Mouse (Mus musculus): ENCODE results near the gene Wasl.

Wasl gene

DNA sequence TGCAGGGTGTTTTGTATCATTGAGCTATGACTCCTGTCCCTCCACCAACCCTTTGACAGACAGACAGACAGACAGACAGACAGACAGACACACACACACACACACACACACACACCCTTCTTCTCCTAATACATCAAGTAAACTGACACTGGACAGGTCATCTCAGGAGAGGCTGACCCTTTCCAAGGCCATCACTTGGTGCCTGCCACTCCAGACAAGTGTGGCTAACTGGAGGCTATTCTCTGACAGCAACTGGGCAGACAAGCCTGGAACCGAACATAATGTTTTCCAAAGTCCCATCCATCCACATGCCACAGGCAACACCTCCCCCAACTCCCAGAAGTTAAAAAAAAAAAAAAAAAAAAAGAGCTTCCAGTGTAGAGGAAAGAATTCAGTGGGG, 63.1 kb downstream of the Wasl start:
- peak; percentile 47 for DNase-seq

DNA sequence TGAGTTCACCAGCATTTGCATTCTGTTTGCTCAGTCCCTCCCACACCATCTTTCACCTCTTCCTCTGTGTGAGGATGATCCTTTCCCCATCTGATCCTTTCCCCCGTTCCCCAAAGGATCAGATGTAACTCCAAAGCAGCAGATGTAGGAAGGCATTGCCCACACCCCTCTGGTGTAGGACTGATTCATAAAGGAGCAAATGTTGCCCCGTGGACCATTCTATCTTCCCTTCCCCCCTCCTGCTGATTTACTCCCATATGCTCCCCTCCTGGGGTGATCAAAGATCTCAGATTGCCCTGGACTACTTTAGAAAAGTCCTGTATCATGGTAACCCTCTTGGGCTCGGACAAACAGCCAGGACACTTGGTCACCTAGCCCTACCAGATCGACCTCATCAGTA, 64.1 kb downstream of the Wasl start:
- DNase-seq: no peak

DNA sequence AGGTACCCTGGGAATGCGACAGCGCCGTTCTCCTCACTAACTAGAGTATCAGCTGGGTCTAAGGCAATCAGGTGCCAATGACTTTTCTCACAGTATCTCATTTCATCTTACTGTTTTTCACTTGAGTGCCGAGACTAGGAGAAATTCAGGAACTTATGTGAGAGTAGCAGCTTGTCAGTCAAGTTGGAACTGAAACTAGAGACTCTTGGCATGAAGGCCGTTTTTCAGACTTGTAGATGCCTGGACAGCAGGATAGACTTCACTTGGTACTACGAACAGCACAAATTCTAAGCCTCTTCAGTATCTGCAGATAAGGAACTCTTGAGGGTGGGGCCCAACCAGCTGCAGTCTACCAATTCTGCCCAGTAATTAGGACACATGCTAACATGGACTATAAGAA, 64.7 kb downstream of the Wasl start:
- DNase-seq: no peak

DNA sequence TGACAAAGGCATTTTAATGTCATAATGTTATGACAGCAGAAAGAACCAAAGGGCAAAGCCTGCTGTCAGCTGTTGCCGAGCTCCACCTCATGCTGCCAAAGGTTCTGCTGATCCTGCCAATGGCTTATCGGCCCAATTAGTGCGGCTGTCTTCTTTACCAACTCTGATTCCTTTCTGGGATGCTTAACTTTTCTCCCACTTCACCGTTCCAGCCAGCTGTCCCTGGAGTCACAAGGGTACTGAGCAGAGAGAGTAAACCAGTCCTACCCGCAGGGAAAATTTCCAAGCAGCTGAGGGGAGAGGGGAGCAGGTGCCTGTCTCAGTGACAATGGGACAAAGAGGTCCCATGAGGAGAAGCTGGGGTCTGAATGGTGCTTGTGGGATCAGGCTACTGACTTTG, 65.2 kb downstream of the Wasl start:
- DNase-seq: no peak

DNA sequence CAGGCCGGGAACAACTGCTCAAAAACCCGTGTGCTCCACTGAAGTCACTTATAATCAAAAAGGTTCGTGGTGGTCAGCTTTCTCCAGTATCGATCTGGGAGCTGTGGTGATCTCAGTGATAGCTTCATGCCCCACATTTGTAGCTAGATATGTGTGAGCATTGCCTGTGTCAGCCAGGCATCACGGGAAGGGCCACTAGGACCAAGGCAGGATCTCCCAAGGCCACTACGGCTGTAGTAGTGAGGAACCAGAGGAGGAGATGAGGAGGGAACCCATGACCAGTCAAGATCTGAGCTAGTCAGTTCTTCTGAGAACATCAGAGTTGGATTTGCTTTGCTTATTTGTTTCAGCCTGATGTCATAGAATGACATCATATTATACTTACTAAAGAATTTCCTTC, 65.6 kb downstream of the Wasl start:
- DNase-seq: no peak

DNA sequence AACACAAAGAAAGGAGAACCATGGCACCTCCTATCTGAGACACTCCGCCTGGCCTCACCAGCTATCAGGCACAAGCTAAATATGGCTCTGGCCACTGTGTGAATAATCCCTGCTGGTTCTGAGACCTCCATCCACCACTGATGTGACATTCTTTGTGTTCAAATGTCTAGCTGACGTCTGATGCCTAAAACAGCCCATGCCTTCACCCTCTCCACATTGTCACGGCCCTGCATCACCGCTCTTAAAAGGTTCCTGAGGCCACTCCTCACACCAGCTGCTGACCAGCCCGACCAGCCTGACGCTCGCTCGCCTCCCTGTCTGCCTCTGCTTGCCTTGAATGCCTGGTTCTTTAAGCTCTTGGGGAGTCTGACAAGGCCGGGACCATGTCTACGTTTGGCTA, 67.3 kb downstream of the Wasl start, which contains the start of gene Lmod2:
Gene Lmod2 (plus strand): TSS at position 263 of the 400 bp plus-strand sequence.
- no peak for DNase-seq

DNA sequence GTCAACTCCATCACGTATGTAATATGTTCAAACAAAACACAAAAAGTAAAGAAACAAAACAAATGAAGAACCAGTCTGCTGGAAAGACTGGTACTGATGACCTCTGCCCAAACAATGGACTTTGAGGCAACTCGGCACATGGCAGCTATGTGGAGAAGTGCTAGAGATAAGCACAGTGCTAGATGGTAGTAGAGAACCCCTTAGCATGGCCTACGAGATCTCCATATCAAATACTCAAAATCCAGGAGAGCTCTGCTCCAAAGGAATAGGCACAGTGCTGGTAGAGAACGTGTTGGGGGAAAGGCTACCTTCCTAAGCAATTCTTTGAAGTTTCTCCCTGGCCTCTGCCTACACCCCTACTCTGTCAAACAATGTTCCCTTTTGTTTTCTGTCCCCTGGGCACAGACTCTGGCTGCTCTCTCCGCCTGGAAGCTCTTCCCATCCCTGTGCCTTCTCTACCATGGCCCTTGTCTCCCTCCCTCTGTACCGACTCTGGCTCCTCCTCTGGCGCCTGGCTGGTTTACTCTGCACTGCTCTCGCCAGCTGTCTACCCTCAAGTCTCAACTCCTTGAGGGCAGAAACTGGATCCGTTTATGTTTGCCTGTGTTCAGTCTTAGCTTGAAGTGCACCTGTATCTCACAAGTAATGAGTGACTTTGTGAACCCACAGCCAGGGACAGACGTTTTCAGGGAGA, 73.1 kb downstream of the Wasl start:
- no peak for DNase-seq

DNA sequence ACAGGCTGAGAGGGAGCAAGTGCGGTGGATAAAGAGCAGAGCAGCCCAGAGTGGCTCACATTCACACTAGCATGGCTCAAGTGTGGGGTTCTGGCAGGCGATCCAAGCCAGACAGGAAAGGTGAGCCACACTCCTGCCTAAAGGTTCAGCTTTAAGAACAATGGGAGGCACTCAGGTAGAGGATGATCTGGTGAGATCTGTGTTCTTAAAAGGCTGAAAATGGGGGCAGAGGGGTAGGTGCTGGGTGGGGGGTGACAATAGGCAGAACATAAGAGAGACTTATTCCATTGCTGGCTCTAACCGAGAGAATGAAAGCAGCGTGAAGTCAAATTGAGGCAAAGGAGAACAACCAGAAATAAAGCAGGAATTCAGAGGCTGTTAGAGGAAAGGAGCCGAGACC, 74.5 kb downstream of the Wasl start:
- no peak for DNase-seq

DNA sequence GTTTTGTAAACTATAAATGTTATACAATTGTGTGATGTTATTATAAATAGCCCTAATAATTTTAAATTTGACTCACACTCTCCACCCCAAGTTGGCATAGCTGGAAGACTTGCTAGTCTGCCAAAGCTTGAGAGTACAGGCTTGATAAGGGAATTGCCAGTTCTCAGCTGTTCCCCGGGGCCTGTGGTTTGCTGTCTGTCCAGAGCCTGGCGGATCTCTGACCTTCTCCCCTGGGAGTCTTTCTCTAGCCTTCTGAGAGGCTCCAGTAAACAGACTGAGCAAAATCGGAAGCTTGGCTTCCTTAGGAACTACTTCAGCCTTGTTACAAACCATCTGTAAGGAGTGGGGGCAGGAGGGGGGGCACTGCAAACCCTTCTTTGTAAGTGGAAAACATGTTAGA, 77.9 kb downstream of the Wasl start:
- peak; percentile 67 for DNase-seq

DNA sequence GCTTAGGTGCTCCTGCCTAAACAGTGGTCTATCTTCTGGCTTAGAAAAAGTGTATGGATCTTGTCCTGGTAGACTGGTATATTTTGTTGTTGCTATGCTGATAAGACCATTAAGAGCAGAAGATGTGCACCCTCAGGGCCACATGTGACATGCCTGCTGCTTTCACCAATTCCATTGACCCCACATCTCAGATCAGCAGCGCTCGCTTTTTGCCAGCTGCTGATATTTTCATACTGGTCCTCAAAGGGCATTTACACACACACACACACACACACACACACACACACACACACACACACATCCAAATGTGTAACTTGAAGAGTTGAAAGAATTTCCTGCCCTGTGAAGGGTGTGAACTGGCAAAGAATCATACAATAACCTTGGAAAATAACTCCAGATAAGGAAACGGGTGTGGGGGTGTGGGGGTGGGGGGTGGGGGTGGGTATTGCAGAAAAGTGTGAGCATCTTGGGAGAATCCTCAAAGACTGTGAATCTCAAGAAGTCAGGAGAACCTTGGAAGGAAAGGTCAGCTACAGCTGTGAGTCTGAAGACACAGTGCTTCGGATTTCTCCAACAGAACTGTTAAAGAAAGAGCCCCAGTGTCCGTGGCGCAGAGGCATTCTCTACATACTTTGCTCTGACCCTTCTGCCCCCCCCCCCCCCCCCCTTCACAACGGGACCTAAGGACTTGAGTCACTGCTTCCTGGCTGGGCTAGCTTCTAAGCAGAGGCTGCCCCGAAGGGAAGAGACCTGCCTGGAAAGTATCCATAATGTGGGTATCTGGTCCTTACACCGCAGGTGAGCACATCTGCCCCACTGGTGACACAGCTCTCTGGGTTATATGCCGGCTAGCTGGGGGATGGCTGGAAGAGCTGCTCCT, 79.1 kb downstream of the Wasl start:
- DNase-seq: peak; percentile 26

DNA sequence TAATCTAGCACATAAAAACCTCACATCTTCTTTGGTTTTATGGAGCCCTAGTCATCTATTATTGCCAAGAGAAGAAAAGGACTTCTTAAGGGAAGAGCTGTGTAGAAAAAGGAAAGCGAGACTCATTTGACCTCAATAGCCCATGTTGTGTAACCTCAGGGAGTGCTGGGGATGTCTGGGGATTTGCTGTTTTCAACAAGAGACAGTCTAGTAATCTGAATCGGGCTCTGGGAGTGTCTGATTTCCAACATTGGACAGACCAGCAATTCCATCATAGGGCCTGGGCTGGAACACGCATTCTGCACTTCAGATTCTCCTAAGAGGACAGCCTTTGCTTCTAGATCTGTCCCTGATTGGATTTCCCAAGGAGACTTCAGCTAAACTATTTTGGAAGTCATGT, 81.4 kb downstream of the Wasl start:
- DNase-seq: no peak

DNA sequence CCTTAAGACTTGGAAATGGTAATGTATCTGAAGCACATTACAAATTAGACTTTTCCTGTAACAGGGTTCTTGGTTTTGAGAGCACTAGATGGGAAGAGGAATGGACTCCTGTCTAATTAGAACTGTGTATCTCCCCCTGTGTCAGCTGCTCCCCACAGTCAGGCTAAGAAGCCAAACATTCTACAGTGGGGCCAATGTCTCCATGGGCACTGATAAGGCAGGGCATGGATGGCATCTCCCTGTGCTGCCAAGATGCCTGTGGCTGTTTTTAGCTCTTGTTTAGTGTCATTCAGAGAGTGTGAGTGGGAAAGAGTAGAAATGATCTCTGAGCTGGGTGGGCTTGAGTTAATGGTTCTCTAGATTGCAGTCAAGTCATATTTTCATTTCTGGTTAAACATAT, 91.5 kb downstream of the Wasl start:
- no peak for DNase-seq

DNA sequence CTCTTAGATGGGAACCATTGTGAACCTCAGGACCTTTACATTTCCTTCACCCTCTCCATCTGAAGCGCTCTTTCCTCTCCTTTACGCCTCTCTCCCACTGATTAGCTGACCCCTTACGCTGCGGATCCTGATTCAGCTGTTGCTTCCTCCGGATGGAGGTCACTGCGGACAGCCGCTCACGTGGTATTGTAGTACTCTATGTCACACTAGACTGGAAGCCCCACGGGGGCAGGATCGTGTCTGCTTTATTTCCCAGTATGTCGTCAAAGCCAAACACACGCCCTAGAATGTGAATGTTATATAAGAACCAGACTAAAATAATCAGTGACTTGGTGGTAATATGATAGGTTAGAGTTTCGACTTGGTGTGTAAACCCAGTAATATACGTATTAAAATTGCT, 92.4 kb downstream of the Wasl start:
- DNase-seq: no peak

DNA sequence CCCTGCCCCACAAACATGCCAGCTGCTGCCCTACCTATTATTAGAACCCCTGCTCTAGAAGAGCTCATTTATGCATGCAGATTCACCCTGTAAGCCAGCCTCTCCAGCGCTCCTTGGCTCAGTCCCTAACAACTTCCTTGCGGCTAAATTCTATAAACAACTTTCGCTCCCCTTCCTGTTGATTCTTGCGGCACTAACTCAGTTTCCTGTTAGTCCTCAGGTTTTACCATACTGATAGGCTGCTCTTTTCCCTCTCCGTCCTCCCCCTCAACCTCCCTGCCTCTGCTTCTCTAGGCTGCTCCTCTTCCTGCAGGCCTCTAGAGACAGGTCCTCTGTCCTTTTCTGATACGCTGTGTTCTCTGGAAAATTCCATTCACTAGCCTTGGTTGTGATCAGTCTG, 93.7 kb downstream of the Wasl start:
- peak; percentile 53 for DNase-seq

DNA sequence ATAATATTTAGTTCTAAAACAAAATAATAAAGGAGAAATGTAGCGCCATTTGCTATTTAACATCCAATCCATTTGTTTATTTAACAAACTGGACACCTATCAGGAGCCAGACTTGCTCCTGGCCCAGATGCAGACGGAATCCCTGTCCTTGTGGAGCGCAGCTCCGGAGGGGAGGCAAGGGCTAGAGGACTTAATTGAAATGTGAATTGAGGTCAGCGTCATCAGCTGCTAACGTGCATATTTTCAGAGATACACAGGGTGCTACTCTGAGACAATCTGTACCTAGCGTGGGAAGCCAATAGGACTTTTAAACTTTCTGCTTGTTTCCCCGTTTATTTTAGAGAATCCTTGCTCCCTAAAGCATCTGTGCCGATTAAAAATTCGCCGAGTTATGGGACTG, 94.5 kb downstream of the Wasl start:
- DNase-seq: no peak

DNA sequence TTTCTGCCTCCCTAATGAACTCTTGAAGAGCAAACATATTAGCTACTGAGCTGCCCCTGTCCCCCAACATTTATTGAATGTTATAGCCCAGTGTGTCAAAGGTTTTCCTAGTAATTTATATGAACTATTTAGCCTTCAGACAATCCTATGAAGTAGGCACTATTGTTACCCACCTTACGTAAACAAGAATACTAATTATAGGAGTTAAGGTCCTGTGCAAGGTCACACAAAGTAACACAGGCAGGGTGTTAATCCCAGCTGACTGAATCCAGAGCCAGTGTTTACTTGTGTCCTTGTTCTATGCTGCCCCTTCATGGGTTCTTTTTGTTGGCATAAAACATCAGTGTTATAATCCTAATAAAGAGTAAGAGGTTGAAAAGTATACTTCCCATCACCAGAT, 95.1 kb downstream of the Wasl start:
- no peak for DNase-seq

DNA sequence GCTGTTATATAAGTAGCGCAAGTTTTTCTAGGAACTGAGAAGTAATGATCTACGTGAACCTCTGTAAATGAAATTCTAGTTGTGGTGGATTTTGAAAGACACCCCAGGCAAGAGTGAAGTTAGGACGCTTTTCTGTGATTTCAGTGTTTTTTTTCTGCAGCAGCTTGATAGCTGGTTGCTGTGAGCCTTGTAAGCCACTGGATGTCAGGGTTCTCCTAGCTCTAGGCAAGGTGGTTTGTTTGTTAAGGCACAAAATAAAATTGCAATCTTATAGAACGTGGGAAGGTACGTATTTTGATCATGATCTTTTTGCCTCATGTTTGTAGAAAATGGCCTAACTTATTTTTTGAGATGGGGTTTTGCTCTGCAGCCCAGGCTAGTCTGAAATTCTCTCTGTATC, 95.8 kb downstream of the Wasl start:
- DNase-seq: no peak

DNA sequence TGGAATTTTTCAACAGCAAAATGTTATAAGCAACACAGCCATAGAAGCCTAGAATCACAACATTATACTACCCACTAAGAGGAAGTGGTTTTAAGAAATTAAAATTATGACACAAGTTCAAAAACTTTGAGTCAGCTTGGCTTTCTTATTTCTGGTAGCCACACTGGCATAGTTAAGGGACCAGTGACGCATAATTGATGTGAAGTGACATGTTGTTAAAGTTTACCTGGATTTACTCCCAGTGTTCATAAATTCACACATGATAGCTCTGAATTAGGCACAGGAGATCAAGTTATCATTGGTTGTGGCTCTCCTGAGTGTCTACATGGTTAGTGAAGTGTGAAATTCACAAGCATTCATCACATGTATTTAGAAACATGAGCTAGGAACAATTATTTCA, 99.9 kb downstream of the Wasl start:
- DNase-seq: no peak

DNA sequence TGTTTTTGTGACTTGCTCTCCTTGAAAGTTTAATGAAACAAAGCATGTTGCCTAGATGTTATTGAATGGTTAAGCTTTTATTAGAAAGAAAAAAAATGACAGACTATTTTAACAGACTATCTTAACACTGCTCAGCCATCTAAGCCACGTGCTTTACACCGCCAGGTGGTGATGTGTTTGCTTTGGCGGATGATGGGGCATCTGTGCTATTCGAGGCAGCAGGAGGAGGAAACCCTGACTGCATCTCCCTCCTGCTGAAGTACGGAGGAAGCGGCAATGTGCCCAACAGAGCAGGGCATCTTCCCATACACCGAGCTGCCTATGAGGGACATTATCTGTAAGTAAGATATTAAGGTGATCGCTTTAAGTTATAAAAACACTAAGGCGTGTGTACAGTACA, 100.7 kb downstream of the Wasl start:
- no peak for DNase-seq

Measured in lung, postnatal 10 days (tissue).